Mouse (Mus musculus) adrenal gland, postnatal 10 days (tissue): Measurements from ENCODE around the gene Casd1. TPM values are rescaled to one million over a fixed set of nuclear protein-coding genes. Genes with fewer than 3 reads are reported as not detected.
A peak's percentile ranks its signal among the peaks of the same experiment; 100 is the strongest.
"Not testable (repeated sequence)": the region's sequence is repeated elsewhere in the genome, so short reads cannot be mapped to it uniquely, and the experiment has no call there.

Source experiments
- DNase-seq: peaks from one replicate; pipeline ENCODE4 v3.0.0; 2021; ENCODE audit warnings: mixed read lengths
- total RNA-seq, 2 experiments: library from RNA; stranded (reverse); gene quantifications; 2 replicates each; pipeline ENCODE4 v1.2.3; 2021

The Casd1 gene
- total RNA-seq, 2 experiments from 2014 or later: 32.7 to 34.9 TPM

DNA sequence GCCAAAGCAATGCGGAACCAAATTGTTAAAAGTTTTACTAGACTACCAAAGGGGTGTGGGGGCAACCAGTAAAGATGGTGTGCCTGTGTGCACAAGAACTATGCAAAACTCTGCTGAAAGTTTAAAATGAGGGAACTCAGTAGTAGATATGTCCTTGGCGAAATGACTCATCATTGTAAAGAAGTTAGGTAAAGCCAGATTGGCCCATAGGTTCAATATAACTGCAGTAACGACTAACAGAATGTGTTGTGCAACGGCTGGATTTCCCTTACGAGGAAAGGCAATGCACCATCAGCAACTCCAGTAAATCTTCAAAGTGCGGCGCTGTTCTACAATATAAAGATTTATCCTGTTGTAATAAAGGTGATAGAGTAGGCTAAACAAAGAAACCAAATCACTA, 11.8 kb downstream of the Casd1 start:
- no peak for DNase-seq

DNA sequence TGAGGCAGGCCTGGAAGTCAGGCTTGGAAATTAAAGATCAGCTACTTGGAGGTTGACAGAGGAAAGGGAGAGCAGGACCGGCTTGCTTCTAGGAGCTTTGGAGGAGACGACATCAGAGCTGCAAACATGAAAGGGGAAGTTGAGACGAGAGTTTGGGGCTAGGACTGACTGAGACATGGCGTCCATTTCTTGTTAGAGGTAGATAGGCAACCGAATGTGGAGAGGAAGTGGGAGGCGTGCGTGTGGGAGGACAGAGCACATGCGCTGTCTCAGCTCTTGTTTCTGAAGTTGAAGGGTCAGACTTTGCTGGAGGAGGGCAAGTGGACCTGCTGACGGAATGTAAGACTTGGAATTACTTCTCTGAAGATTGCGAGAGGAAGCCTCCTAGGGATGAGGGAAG, 17.3 kb downstream of the Casd1 start:
- no peak for DNase-seq

GRCm38 (mm10) chr6:4631464-4631863, 30.8 kb downstream of the Casd1 start:
- no peak for DNase-seq

DNA sequence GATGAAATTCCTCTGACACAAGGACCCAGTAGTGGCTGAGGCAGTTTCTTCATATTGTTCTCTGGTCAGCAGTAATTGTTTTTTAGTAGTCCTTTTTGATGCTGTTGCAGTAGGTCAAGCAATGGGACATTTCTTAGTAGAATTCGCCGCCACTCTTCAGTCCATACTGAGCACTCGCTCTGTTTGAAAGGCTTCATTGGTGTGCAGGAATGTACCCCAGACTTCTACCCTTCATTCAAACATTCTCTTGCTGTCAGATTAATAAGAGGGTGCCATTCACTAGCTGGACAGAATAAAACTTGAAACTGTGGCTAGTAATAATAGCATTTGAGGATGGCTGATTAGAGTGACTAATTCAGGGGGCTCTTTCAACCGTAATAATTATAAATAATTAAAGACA, 32.5 kb downstream of the Casd1 start:
- no peak for DNase-seq

DNA sequence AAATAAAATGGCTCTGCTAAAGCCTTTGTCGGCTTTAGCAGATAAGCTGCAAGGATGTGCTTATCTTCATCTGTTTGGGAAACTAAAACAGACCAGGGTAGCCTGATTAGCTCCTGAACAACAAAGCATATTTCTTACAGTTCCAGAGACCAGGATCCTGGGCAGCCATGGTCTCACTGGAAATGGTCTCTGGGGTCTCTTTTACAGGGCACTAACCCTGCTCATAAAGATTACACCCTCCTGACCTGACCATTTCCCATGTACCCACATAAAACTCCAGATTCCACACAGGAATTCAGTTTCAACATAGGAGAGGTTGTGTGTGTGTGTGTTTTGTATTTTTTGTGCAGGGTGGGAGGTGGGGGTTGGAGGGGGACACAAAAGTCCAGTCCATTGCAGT, 34.2 kb downstream of the Casd1 start:
- no peak for DNase-seq

DNA sequence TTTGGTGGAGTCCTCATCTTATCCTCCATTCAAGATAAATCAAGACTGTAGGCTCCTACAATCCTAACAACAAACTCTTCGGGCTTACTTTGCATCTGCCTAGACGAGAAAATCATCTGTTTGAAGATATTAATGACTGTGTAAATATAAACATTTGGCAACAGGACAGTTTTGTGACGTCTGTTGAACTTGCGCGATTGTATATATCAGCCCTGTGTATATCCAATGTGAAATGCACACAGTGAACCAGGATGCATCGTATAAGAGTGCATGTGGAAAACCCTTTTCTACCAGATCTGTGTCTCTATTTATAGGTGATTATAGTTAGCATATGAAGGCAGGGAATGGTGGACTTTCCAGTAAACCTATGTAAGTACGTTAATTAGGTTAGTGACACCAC, 41.4 kb downstream of the Casd1 start:
- no peak for DNase-seq

DNA sequence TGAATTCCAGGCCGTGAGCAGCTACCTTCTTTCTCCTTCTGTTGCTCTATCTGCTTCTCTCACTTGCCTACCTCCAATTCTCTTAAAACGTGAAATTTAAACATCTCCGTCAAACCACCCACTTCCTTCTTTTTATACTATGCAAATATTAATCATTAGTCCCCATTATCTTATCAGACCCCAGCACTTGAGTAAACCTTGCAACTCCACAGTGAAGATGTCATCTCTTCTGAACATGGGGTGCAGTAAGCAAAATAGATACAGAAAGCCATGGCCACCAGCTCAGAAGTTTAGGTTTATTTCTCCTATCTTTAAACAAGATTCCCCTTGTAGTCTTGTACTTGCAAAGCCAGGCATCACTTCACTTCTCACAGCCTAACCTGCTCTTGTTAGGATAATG, 46.7 kb downstream of the Casd1 start:
- no peak for DNase-seq

- DNase-seq: no peak
Observed at GRCm38 (mm10) chr6:4652596-4653134, 52.0 kb downstream of the Casd1 start.

DNA sequence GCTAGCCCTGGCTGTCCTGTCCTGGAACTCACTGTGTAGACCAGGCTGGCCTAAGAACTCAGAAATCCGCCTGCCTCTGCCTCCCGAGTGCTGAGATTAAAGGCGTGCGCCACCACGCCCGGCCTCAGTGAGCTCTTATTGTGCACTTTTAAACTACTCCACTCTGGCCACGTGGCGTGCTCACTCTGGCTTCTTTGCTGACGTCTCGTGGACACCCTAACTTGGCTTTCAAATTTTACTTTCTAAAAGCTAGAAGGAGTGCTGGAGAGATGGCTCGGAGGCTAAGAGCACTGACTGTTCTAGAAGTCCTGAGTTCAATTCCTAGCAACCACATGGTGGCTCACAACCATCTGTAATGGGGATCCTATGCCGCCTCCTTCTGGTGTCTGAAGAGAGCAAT, 53.1 kb downstream of the Casd1 start:
- DNase-seq: not testable (repeated sequence)

GRCm38 (mm10) chr6:4655466-4655865, 54.8 kb downstream of the Casd1 start:
- DNase-seq: no peak

- no peak for DNase-seq
Observed at GRCm38 (mm10) chr6:4655924-4656323, 55.3 kb downstream of the Casd1 start.

- DNase-seq: no peak
Observed at GRCm38 (mm10) chr6:4658861-4659260, 58.2 kb downstream of the Casd1 start.

GRCm38 (mm10) chr6:4663516-4663915, 62.9 kb downstream of the Casd1 start:
- no peak for DNase-seq

GRCm38 (mm10) chr6:4664313-4664712, 63.7 kb downstream of the Casd1 start:
- DNase-seq: no peak

- no peak for DNase-seq
Observed at GRCm38 (mm10) chr6:4665154-4665553, 64.5 kb downstream of the Casd1 start.

DNA sequence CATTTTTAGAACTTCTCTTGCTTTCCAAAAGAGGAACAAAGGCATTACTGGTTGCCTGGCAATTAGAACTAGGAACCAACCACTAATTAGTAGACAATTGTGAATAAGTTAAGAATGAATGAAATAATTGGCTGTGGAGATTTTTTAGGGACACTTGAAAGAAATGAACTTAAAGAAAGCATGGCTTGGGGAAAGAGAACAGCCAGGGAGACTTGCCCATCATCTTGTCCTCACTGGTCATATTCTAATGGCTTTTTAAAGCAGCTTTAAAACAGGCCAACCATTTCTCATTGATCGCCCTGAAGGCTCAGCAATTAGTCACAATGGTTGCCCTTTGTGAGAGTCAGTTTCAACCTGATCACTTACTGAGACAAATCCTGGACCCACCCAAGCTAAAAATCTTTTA, 76.7 kb downstream of the Casd1 start:
- no peak for DNase-seq

DNA sequence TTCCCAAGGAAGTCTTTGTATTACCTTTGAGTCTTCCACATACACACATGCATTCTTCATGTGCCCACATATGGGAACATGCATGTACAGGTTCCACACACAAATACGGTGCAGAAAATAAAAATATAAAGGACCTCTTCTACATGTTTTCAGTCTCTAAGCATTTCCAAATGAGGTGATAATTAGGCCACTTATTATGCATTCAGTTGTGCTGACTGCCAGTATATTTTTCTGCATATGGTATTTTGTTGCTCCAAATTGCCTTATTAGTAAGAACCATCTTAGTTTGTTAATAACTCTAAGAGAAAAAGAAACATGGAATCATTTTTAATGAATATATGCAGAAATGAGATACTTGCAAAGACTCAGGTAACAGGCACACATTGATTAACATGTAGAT, 79.3 kb downstream of the Casd1 start:
- no peak for DNase-seq

- DNase-seq: no peak
Observed at GRCm38 (mm10) chr6:4680576-4680975, 79.9 kb downstream of the Casd1 start.

- DNase-seq: peak; percentile 16
Observed at GRCm38 (mm10) chr6:4684706-4685340, 84.2 kb downstream of the Casd1 start.

GRCm38 (mm10) chr6:4690438-4690837, 89.8 kb downstream of the Casd1 start:
- no peak for DNase-seq
